Mouse (Mus musculus): ENCODE data around the gene Hes7. TPM values are rescaled to one million over a fixed set of nuclear protein-coding genes. Genes with fewer than 3 reads are reported as not detected.

Hes7 gene
- polyA plus RNA-seq, 1 experiment = not detected

DNA sequence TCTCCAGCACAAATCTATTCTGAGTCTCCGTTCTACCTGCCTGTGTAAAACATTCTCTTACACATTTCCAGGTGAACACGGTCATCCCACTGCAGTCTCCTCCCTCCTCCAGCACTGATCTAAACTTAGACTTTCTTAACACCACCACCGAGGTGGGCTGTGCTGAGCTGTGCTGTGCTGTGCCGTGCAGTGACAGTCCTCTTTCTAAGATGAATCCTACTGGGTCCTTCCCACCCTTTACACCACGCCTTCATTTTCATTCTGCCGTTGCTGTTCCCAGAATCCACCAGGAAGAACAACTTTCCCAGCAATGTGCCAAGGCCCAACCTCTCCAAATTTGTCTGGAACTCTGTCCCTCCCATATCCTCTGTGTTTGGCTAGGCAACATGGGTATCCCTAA, 33.8 kb upstream of the Hes7 start:
- Histone ChIP-seq H3K4me1 (ENCODE audit: control insufficient read depth, insufficient read depth, low read length) (peaks cover 2% of the 10 kb centered on the region; the same call in 1 of the 2 replicates), H3K4me3 (ENCODE audit: insufficient read depth, low read length) (no peak overlapping the region), H3K27ac (ENCODE audit: insufficient read depth, low read length) (no peak overlapping the region)
- TF ChIP-seq CTCF (IDR thresholded peaks at IDR 0.05; ENCODE audit: borderline replicate concordance, insufficient read depth, low read length) (no peak), POLR2A (IDR thresholded peaks at IDR 0.05; ENCODE audit: low read depth, low read length) (no peak)

DNA sequence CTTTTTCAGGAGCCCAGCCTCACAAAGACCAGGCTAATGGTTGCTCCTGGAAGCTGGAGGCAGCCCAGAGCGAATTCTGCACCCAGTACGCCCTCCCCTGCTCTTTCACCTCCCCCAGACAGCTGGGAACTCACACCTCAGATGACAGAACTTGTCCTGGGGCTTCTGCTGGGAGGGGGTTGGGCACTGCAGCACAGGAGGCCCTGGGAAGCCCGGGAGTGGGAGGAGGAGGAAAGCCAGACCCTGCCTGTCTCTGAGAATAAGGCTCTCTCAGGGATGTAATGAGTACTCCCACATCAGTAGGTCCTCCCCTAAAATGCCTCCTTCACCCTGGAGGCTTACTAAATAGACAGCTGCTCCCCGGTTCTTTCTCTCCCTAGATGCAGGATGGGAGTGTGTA, 33.1 kb upstream of the Hes7 start:
- H3K27ac ChIP-seq (ENCODE audit: insufficient read depth, low read length) = no peak overlapping the region
- TF ChIP-seq CTCF (IDR thresholded peaks at IDR 0.05; ENCODE audit: borderline replicate concordance, insufficient read depth, low read length) = no peak
- no peak for TF ChIP-seq POLR2A (IDR thresholded peaks at IDR 0.05; ENCODE audit: low read depth, low read length)
- H3K4me1 ChIP-seq (ENCODE audit: control insufficient read depth, insufficient read depth, low read length) = peaks cover 2% of the 10 kb centered on the region; the same call in 1 of the 2 replicates
- H3K4me3 ChIP-seq (ENCODE audit: insufficient read depth, low read length) = no peak overlapping the region

DNA sequence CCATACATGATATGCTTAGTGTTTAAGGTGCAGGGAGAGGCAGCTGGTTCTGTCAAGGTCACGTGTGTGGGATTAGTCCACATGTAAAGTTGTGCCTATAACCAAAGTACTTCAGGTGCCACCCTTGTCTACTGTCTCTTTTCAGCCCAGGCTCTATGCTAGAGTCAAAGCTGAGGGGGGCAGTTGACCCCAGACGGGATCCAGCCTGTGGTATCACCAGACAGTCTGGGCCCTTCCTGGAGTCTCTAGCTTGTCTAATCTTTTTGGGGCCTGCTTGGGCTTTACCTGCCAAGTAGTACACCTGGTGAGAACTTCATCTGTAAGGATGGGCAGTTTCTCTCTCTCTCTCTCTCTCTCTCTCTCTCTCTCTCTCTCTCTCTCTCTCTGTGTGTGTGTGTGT, 32.6 kb upstream of the Hes7 start:
- Histone ChIP-seq H3K27ac (ENCODE audit: insufficient read depth, low read length) (no peak overlapping the region), H3K4me1 (ENCODE audit: control insufficient read depth, insufficient read depth, low read length) (peaks cover 2% of the 10 kb centered on the region; the same call in 1 of the 2 replicates)

DNA sequence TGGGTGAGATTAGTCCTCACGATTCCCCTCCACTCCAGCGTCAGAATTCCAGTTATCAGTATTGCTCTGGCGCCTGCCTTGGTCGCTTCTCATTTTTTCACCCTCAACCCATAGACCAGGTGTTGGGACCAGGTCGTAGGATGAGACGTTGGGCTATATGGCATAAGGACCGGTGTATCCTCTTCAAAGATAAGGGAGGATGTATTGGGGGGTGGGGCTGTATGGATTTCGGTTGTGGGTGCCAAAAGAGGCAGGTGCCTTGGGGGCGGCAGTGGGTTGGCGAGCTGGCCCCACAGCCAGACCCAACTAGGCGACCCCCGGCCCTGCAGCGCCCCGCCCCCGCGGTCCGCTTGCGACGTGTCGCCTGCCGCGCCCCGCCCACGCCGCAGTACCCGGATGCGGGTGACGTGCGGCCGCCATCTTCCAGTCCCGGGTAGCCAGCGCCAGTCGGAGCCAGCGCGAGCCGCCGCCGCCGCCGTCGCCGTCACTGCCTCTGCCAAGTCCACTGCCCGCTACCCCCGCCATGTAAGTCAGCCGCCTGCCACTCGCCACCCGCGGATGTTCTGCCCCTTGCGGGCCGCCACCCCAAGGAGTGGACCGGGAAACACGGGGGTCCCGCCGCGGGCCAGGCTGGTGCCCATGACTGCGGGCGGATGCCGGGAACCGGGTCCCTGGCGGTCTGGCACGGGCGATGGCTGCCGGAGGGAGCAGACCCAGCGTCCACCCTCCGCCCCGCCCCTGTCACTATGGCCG, 31.9 kb upstream of the Hes7 start, which contains the start of gene Vamp2:
Vamp2 (plus strand) TSS at position 388 of the 753 bp plus-strand sequence.
- Histone ChIP-seq H3K4me1 (ENCODE audit: control insufficient read depth, insufficient read depth, low read length) (peaks cover 2% of the 10 kb centered on the region; the same call in 1 of the 2 replicates), H3K27ac (ENCODE audit: insufficient read depth, low read length) (peak within 1 kb of the TSS; percentile 72), H3K4me3 (ENCODE audit: insufficient read depth, low read length) (peak within 1 kb of the TSS; percentile 98)
- TF ChIP-seq POLR2A (IDR thresholded peaks at IDR 0.05; ENCODE audit: low read depth, low read length) (peak; percentile 71), CTCF (IDR thresholded peaks at IDR 0.05; ENCODE audit: borderline replicate concordance, insufficient read depth, low read length) (no peak)

More for the DNA sequence above, 32.6 kb upstream of the Hes7 start:
- TF ChIP-seq POLR2A (IDR thresholded peaks at IDR 0.05; ENCODE audit: low read depth, low read length) = no peak
- no peak for TF ChIP-seq CTCF (IDR thresholded peaks at IDR 0.05; ENCODE audit: borderline replicate concordance, insufficient read depth, low read length)
- no peak overlapping the region; the same call in 1 of the 2 replicates for H3K4me3 ChIP-seq (ENCODE audit: insufficient read depth, low read length)

DNA sequence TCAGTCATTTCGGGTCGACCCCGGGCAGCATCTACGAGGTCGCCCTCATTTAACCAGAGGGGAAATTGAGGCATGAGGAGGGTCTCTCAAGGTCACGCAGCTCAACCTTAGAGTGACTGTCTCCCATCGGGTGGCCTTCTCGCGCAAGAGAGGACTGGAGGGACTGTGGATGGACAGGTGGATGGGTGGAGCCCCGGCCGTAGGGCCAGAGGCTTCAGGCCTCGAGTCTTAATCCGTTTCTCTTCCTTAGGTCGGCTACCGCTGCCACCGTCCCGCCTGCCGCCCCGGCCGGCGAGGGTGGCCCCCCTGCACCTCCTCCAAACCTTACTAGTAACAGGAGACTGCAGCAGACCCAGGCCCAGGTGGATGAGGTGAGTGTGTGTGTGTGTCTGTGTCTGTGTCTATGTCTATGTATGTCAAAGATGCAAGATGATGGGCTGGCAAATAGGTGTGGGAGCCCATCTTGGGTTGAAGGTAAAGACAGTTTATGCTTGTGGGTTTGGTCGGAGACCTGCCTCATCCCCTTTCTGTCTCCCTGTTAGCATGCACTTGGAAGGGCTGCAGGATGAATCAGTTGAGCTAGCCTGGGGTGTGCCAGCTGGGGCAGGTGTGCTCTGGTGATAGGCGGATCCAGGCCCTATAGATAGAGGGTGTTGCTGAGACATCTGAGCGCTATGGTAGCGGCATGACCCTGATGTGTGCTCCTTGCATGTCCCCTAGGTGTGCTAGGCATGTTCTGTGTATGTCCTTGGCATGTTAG, 31.2 kb upstream of the Hes7 start:
- Histone ChIP-seq H3K4me3 (ENCODE audit: insufficient read depth, low read length) (peak overlapping the region; percentile 98), H3K4me1 (ENCODE audit: control insufficient read depth, insufficient read depth, low read length) (peaks cover 2% of the 10 kb centered on the region; the same call in 1 of the 2 replicates), H3K27ac (ENCODE audit: insufficient read depth, low read length) (peak overlapping the region; percentile 72; the same call in 1 of the 2 replicates)
- no peak for TF ChIP-seq POLR2A (IDR thresholded peaks at IDR 0.05; ENCODE audit: low read depth, low read length)
- no peak for TF ChIP-seq CTCF (IDR thresholded peaks at IDR 0.05; ENCODE audit: borderline replicate concordance, insufficient read depth, low read length)

DNA sequence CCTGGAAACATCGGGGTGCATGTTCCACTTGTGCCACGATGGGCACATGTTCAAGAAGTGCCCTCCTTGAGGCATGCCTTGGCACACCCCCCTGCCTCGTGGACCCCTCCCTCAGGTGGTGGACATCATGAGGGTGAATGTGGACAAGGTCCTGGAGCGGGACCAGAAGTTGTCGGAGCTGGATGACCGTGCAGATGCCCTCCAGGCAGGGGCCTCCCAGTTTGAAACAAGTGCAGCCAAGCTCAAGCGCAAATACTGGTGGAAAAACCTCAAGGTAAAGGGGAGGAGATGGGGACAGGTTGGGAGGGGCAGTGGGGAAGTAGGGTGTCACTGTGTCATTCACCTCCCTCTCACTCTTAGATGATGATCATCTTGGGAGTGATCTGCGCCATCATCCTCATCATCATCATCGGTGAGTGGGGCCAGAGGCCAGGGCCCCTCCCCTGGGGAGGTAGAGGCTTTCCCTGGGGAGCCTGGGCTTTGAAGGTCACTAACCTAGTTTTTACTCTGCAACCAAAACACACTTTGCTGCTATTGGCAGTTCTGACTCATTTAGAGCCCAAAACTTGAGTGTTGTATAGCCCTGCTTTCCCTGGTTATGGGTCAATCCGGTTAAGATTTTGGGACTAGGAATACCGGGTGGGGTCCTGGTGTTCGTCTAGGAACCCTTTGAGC, 30.5 kb upstream of the Hes7 start:
- no peak for TF ChIP-seq POLR2A (IDR thresholded peaks at IDR 0.05; ENCODE audit: low read depth, low read length)
- TF ChIP-seq CTCF (IDR thresholded peaks at IDR 0.05; ENCODE audit: borderline replicate concordance, insufficient read depth, low read length) = no peak
- H3K27ac ChIP-seq (ENCODE audit: insufficient read depth, low read length) = no peak overlapping the region
- peak overlapping the region; percentile 98 for H3K4me3 ChIP-seq (ENCODE audit: insufficient read depth, low read length)
- peaks cover 2% of the 10 kb centered on the region; the same call in 1 of the 2 replicates for H3K4me1 ChIP-seq (ENCODE audit: control insufficient read depth, insufficient read depth, low read length)

DNA sequence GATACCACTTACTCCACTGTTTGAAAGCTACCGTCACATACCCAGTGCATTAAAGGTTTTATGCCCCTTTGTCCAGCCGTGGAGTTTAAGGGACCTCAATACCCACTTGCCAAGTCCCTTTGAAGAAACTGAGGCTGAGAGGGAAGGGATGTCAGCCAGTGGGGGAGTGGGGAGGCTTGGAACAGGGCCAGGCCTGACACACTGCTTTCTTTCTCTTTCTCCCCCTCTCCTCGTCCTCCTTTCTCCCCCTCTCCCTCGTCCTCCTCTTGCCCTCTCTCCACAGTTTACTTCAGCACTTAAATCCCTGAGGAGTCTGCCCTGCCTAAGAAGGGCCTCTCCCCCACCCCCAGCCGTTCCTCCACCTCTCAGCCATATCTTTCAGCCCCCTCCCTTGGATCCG, 29.8 kb upstream of the Hes7 start:
- TF ChIP-seq CTCF (IDR thresholded peaks at IDR 0.05; ENCODE audit: borderline replicate concordance, insufficient read depth, low read length) (no peak), POLR2A (IDR thresholded peaks at IDR 0.05; ENCODE audit: low read depth, low read length) (no peak)
- Histone ChIP-seq H3K27ac (ENCODE audit: insufficient read depth, low read length) (no peak overlapping the region), H3K4me1 (ENCODE audit: control insufficient read depth, insufficient read depth, low read length) (peaks cover 2% of the 10 kb centered on the region; the same call in 1 of the 2 replicates), H3K4me3 (ENCODE audit: insufficient read depth, low read length) (peak overlapping the region; percentile 98; the same call in 1 of the 2 replicates)

DNA sequence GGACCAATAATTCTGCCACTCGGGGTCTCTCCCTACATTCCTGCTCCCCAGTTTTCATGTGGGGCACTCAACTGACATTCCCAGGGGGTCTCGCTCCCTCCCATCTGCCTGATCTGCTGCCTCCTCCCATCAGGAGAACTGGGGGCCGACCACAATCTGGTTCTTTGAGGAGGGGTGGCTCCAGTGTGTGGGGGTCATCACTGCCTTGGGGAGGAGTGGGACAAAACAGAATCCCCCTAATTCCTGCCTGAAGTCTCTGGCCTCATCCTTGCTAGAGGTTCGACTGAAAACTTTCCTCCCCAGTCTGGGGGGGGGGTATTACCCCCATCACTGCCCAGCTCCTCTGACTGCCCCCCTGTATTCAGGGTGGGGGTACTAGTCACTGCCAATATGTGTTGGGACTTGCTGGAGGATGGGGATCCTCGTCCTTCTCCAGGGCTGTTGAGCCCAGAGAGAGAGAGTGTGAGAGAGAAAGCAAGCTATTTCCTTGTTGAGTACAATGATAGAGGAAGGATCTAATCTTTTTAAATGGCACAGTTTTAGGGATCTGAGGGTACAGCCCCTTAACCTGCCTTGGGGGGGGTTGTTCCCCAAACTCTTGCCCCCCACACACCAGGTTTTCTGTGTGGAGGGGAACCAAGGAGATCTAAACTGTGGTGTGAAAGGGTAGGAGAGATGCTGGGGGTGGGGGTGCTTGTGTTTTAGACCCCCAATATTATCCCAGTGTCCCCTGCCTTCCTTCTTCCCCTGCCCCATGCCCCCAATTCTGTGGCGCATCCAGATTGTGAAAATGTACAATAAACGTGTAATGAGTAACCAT, 28.4 kb upstream of the Hes7 start:
- no peak overlapping the region for H3K4me3 ChIP-seq (ENCODE audit: insufficient read depth, low read length)
- H3K4me1 ChIP-seq (ENCODE audit: control insufficient read depth, insufficient read depth, low read length) = peaks cover 2% of the 10 kb centered on the region
- no peak for TF ChIP-seq CTCF (IDR thresholded peaks at IDR 0.05; ENCODE audit: borderline replicate concordance, insufficient read depth, low read length)
- no peak overlapping the region for H3K27ac ChIP-seq (ENCODE audit: insufficient read depth, low read length)

DNA sequence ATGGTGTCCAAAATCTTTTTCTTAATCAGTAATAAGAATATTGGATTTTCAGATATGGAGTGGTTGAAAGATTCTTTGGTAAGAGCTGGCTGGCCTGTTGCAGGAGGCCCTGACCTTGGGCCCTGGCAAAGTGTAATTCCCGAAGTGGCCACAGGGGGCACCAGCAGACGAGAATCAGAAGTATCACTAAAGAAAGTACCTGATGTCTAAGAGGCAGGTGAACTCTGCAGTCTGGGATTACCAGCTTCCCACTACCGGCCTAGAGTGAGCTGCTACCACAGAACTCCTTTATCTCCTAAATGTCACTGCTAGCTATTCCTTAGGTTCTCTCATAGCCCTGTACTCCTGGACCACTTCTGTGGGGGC, 27.8 kb upstream of the Hes7 start:
- TF ChIP-seq CTCF (IDR thresholded peaks at IDR 0.05; ENCODE audit: borderline replicate concordance, insufficient read depth, low read length) (peak; percentile 28; the same call in 1 of the 2 replicates), POLR2A (IDR thresholded peaks at IDR 0.05; ENCODE audit: low read depth, low read length) (no peak)
- Histone ChIP-seq H3K4me1 (ENCODE audit: control insufficient read depth, insufficient read depth, low read length) (peaks cover 2% of the 10 kb centered on the region), H3K4me3 (ENCODE audit: insufficient read depth, low read length) (no peak overlapping the region), H3K27ac (ENCODE audit: insufficient read depth, low read length) (no peak overlapping the region)

Measured in embryonic fibroblast, embryonic 13.5 days (primary cell).